Mouse (Mus musculus) spleen, adult 2 months (tissue): ENCODE measurements around the gene Crim1.

Experiments used
- CTCF ChIP-seq: fragments of 200-500 bp; IDR thresholded peaks from 2 replicates; pipeline ENCODE4 v1.5.1; 2011; ENCODE audit warnings: mild to moderate bottlenecking, inconsistent platforms; ENCODE audit not compliant: insufficient read depth, insufficient read length, insufficient replicate concordance; ENCODE audit errors: extremely low read depth
- POLR2A ChIP-seq: fragments of 200-500 bp; IDR thresholded peaks from 2 replicates; pipeline ENCODE4 v1.6.1; 2011; ENCODE audit warnings: low read depth, low read length, inconsistent platforms

- TF ChIP-seq CTCF (no peak), POLR2A (no peak)
These were observed 179.7 kb downstream of the Crim1 start for GRCm38 (mm10) chr17:78379730-78380245.
